Mouse (Mus musculus) right cerebral cortex, postnatal 36 days (tissue): ENCODE measurements at regions not wholly inside any gene's neighbourhood (a gene's known extent, or its start where the extent isn't known, plus 50 kb on each side); places are given as distances from the start of the nearest gene placed in this dataset.
"Not testable (repeated sequence)": the region's sequence is repeated elsewhere in the genome, so short reads cannot be mapped to it uniquely, and the experiment has no call there.

ENCODE experiments used
- DNase-seq, 2 experiments: peaks; one replicate each; pipeline ENCODE4 v3.0.0; 2022; ENCODE audit warnings: low spot score in 2 of 2, mixed read lengths in 1 of 2

DNA sequence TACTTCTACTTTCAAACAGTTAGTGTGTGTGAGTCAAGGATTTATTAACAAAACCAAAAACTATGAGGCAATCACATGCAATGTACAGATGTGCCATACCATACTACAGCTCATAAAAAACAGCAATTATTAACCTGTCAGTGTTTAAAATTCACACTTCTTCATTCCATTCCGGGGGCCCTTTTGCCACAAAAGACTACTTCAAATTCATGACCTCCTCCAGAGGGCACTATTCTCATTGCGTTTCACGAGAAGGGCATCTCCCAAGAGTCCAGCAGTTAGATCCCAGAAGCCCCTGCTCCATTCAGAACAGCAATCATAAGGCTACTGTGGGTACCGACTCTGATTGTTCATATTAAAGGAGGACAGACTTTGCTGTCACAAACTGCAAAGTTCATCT is 118.0 kb upstream of the Nebl start:
- no peak for DNase-seq

DNA sequence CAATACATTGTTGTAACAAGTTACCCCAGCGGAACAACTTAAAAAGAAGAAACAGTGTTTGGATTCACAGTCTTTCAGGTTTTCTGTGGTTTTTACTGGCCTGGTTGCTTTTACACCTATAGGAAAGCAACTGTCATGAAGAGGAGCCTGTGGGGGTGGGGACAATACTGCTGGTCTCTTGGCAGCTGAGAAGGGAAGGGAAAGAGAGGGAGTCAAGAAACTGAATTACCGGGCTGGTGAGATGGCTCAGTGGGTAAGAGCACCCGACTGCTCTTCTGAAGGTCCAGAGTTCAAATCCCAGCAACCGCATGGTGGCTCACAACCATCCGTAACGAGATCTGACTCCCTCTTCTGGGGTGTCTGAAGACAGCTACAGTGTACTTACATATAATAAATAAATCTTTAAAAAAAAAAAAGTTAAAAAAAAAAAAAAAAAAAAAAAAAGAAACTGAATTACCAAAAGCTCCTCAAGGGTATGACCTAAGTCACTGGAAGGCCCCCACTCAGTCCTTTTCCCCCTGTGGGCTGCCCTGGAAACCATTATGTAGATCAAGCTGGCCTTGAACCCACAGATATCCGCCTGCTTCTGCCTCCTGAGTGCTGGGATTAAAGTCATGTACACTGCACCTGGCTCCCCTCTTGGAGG is 114.3 kb upstream of the Nebl start:
- not testable (repeated sequence) for DNase-seq

DNA sequence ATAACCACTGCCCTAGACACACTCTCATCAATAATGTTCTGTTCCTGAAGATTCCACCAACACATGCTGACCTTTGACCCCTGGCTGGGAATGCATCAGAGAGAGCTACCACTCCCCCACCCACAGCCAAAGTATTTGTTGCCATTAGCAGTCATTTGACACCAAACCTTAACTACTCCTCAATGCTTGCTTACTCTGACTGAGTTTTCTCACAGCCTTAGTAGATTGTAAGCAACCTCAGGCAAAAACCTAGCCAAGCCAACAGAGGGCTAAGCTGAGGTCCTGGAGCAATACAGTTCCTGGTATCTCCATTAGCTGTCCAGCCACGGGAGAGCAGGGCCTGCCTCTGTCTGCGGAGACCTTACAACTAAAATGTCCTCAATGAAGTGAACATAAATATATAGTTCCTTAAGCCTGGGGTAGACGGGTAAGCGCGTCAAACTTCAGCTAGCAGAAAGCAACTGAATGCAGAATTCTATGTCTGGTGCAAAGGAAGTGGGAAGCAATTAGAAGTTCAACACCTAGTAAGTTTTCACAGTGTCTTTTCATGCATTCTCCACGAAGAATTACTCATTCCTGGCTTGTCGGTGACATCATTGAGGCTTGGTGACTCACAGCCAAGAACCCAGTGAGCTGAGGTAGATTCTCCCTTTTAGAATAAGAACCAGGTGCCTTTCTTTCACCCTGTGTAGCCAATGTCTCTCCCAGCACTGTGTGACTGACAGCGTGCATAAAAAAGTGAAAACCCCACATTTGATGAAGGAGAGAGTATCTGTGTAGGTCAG is 113.6 kb upstream of the Nebl start:
- no peak for DNase-seq

DNA sequence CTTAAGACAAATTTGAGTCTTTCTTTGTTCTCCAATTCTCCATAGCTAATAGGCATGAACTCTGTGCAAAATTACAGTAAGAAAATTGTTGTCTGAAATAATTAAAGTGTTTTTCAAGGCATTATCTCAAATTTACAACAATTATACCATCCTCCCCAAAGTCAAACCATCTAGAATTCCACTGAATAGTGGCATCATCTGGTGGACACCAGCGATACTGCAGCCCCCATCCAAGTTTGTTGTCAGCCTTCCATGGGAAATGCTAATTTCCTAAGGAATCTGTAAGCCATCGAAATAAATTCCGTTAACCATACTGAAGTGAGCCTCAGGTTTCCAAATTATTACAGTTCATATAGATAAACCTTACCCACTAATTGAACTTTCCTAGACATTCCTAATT is 110.7 kb upstream of the Nebl start:
- DNase-seq: no peak

DNA sequence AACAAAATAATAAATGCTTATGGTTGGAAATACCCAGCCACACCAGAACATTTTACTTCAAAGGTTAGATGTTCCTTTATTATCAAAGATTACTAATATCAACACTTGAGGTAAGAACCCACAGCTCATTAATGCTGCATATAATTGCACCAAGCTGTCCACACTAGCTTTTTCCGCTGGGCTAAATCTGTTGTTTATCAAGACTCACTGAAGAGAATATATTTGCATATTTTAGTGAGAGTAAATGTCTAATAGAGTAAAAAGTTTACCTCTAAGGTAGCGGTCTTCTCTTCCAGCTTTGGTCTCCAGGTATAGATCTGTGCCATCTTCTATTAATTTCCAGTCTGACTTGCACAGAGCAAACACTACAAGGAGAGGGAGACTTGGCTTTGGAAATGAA is 110.3 kb upstream of the Nebl start:
- DNase-seq: no peak

DNA sequence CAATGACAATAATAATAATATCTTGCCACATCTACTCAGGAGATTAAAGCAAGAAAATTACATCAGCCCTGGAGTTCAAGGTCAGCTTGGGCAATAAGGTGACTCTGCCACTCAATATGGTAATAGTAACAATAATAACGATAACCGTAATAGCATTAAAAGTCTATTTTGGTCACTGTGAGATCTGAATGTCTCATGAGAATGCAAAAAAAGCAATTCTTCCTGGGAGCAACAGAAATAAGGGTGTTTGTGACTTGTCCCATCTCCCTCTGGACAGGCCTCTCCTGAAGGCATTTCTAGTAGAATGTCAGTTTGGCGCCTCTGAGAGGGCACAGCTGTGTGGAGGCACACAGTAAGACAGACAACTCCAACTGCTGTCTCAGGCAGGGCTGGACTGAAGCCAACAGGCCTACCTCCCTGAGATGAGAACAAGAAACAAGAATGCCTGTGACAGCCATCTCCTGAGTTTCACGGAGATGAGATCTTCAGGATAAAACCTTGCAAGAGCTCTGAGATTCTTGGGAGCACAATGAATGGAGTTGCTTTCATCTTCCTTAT is 109.8 kb upstream of the Nebl start:
- no peak for DNase-seq

DNA sequence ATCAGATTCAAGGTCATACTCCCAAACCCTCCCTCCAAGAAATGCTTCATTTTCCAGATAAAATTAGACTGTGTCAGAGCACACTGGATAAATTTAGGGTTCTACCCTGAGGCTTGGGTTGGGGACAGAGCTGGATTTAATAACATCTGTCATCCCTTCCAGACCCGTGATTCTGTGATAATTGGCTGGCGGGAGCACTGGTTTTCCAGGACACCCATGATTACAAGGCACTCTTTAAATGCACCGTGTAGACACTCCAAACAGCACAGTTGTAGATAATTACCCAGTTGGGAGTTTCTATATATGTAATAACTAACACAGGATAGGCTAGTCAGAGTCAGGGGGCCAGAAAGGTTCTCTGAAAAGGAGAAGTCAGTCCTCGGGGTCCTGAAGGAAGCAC is 108.4 kb upstream of the Nebl start:
- no peak for DNase-seq

DNA sequence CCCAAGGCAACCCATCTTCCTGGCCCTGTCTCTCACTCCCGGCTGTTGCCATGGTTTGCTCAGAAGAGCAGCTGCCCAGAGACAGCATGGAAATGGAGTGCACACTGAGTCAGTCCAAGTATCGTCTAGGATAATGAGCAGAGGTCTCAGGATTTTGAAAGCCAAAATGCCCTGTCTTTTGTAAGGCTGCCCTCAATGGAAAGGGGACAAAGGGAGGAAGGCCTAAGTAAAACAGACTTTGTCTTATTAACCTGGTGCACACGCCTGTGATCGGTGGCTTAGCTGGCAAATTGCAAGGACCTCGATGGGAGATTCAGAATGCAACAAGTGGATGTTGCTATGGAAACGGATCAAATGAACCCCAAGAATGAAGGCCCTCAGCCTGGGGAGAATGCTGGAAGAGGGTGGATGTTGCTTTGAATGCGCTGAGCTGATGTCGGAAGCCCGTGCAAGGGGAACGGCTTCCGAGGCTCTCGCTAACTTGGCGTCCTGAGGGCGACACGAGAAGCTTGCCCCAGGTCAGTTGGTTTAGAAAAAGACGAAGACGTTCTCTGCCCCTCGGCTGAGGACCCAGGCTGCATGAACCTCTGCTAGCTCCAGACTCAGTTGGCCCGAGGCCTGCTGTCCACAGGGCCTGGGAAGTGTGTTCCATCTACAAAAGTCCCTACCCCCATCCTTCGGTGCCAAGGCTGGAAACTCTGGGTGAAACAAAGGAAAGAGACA is 107.8 kb upstream of the Nebl start:
- DNase-seq: no peak

DNA sequence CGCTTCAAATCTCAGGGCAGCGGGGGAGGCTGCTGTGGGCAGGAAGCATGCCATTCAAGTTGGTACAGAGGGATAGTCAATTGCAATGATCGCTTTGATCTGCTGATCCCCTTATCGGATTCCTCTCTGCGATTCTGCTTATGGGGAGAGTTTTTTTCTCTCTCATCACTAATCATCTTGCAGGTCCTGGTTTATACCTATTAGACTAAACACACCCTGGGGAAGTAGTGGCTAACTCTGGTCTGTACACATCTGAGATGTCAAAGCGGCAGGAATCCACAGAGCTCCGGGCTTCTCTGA is 107.1 kb upstream of the Nebl start:
- no peak for DNase-seq

DNA sequence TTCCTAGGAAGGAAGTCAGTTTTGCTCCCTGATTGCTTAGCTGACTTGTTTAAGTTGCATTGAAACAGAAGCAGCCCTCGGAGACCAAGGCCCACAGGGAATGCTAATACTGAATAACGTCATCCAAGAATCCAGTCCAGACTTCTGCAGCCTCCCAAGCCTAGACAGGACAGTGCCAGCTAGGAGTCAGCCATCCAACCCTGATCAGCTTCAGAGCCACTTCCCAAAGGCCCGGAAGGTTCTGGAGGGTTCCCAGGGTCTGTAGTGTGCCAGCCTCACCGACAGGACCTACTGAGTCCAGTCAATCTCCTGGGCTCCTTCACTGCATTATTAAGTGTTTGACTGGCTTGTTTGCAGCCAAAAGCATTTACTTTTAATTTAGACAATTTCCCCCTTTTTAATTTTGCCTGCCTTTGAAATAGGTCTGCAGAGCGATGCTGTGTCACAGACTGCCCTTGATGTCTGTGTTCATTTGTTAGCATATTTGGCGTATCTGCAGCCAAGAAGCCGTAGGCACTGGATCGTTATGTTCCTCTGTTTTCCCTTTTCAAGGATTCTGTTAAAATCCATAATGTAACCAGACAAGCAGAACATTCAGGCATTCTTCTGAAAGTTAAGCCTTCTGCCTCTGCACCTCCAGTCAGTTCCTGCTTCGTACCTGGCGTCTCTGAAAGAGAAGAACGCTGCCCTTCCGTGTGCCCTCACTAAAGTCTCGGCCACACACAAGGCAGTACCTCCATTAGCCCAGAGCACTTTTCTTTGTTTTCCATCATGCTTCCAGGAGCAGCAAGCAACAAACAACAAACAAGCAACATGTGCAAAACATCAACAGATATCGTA is 106.5 kb upstream of the Nebl start:
- DNase-seq: no peak

DNA sequence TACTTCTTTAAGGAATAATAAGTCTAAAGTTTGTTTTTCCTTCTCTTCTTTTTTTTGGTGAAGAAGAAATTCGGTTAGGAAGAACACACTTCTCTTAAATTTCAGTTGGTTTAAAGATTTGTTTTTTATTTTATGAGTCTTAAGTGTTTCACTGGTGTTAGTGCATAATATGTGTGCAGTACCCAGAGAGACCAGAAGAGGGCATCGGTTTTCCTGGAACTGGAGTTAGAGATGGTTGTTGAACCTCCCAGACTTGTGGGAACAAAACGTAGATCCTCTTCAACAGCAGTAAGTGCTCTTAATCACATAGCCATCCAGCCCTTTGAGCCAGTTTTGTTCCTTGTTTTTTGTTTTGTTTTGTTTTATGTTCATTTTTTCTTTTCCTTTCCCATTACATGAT is 101.5 kb upstream of the Nebl start:
- no peak for DNase-seq

DNA sequence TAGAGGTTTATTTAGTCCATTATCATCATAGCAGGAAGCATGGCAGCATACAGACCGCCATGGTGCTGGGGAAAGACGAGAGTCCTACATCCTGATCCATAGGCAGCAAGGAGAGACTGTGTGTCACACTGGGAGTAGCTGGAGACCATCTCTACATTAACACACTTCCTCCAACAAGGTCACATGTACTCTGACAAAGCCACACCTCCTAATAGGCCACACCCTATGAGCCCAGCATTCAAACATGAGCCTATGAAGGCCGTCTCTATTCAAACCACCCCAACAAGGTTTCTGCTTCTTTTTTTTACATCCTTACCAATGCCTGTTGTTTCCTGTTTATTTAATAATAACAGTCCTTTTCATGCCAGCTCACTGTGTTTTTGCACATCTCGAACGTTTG is 99.0 kb upstream of the Nebl start:
- no peak for DNase-seq

DNA sequence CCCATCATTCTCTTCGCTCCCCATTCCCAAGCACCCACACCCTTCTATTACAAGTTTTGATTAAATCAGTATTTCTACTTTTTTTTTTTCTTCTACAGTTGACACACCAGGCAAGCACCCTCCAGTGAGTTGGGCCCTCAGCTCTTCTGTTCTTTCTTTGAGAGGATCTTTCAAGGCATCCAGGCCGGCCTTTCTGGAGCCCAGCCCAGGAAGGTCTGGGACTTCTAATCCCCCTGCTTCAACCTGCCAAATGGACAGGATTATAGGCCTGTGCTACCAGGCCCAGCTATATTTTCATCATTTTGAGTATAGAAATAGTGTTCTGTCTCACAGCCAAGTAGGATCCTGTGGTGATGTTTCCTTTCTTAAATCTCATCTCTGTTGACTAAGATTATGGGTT is 94.0 kb upstream of the Nebl start:
- no peak for DNase-seq

DNA sequence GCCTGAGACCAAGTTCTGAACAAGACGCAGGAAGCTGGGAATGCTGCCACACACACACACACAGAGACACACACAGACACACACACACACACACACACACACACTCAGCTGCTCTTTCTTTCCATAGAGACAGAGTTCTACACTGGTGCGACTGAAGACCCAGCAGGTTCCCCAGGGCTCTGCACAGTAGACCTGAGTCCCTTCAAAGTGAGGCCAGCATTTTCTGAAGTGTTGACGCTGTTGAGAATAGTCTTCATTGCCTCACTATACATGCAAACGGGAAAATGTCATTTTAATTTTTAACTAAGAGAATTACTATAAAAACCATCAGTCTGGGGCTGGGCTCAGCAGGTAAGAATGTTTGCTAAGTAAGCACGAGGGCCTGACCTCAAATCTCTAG is 92.9 kb upstream of the Nebl start:
- no peak for DNase-seq

DNA sequence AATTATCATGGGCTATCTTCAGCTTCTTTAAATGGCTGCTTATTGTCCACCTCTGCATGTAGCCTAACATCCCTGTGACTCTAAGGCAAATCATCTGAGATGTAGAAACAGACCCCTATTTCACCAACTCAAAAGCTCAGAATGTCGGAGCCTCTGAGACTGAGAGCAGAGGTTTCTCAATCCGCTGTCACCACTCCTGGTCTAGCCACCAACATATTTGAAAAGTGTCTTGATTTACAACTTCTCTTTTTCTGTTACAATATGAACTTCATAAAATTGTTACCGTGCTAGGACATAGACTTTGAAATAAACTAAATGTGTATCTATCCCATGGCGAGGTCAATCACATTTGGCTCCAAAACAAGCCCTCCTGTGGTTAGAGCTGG is 91.3 kb upstream of the Nebl start:
- no peak for DNase-seq

DNA sequence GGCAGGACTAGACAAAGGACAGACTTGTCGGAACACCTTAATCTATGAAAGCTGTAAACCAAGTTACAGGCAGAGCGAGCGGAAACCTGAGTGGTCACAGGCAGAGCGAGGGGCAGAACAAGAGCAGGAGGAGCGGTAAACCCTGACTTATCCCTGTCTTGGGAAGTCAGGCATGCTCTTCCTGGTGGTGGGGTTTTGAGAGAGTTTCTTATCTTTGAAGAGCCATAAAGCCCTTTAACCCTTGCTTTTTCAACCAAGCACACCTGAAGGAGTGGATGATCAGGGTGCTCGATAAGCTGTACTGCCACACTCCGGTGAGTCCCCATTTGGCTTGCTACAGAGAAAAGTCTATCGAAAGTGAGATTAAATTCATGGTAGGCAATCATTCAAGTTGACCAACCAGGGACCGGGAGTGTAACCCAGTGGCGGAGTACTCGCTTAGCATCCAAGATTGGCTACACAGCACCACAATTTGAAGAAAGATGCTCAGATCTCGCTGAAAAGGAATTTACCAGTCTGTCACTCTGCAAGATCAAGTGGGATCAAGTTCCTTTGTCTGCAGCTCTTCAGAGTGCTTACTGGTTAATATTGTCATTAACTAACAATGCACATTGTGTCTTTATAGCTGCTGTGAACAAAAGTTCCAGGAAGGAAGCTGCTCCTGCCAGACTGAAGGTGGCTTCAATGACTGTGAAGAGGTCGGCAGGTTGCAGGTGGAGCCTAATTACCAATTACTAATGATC is 90.8 kb upstream of the Nebl start:
- DNase-seq: no peak

DNA sequence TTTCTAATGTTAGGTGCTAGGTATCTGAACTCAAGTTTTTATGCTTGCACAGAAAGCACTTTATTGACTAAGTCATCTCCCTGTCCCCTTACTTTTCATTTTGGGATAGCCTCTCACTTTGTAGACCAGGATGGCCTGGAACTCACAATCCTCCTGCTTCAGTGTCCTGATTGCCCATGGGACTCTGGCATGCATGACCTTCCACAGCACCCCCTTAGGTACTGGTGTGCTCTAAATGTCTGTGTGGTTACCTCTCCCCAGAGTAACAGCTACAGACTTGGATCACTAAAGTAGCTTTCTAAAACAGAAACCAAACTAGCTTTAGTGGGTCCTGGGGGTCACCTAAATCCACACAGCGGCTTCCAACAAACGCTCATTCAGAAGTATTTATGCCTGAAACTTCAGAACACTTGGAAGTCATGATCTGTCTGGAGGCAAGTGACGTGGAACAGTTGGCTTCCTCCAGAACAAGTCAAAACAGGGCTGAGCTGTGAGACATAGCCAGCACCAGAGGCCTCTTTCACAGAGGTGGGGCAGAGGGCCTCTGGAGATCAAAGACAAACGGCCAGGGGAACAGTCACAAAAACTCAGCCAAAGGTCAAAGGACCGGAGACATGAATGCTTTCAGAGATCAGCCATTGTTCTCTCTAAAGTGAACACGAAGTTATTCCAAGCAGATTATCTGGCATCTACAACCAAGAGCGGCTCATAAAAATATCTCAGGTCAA is 80.8 kb upstream of the Nebl start:
- DNase-seq: no peak
